Mouse (Mus musculus) neural tube, embryonic 15.5 days (tissue): ENCODE measurements at regions not wholly inside any gene's neighbourhood (a gene's known extent, or its start where the extent isn't known, plus 50 kb on each side); places are given as distances from the start of the nearest gene placed in this dataset.

Experiments used
- ATAC-seq: fragments of 200-750 bp; cut with Nextera tagmentation; 2 replicates; pipeline ENCODE4 v1.8.0; 2017; ENCODE audit warnings: mild to moderate bottlenecking, moderate TSS enrichment, moderate library complexity; ENCODE audit not compliant: low FRiP score
- H3K27ac ChIP-seq: fragments of 300-500 bp; sonication (generic); replicated peaks from 2 replicates; pipeline ENCODE4 v1.5.1; 2015; ENCODE audit warnings: mild to moderate bottlenecking, inconsistent platforms
- H3K27me3 ChIP-seq: fragments of 300-500 bp; sonication (generic); replicated peaks from 2 replicates; pipeline ENCODE4 v1.6.1; 2015; ENCODE audit warnings: inconsistent platforms
- H3K36me3 ChIP-seq: fragments of 300-500 bp; sonication (generic); 2 replicates; pipeline ENCODE4 v1.6.1; 2015; ENCODE audit warnings: inconsistent platforms
- H3K4me1 ChIP-seq: fragments of 300-500 bp; sonication (generic); 2 replicates; pipeline ENCODE4 v1.6.1; 2015; ENCODE audit warnings: inconsistent platforms
- H3K4me2 ChIP-seq: fragments of 300-500 bp; sonication (generic); 2 replicates; pipeline ENCODE4 v1.6.1; 2015; ENCODE audit warnings: inconsistent platforms, mild to moderate bottlenecking, moderate library complexity
- H3K4me3 ChIP-seq: fragments of 300-500 bp; sonication (generic); replicated peaks from 2 replicates; pipeline ENCODE4 v1.5.1; 2015; ENCODE audit warnings: mild to moderate bottlenecking, inconsistent platforms
- H3K9ac ChIP-seq: fragments of 300-500 bp; sonication (generic); replicated peaks from 2 replicates; pipeline ENCODE4 v1.6.1; 2015; ENCODE audit warnings: mild to moderate bottlenecking, inconsistent platforms
- H3K9me3 ChIP-seq: fragments of 300-500 bp; sonication (generic); replicated peaks from 2 replicates; pipeline ENCODE4 v1.6.1; 2016; ENCODE audit warnings: inconsistent platforms
- WGBS: fragments of 180-500 bp; shearing (Covaris S2); methylation state at CpG from one replicate; pipeline ENCODE4 v1.1.7; 2015; ENCODE audit warnings: mixed read lengths; 5-methylcytosine and 5-hydroxymethylcytosine counted together

GRCm38 (mm10) chr1:128711121-128711520 lies 119.0 kb upstream of the Cxcr4 start:
- Histone ChIP-seq H3K4me3 (no peak overlapping the region), H3K27ac (no peak overlapping the region), H3K9ac (no peak overlapping the region), H3K4me2 (no peak overlapping the region), H3K4me1 (no peaks in the 10 kb centered on the region), H3K27me3 (no peaks in the 10 kb centered on the region), H3K9me3 (no peaks in the 10 kb centered on the region), H3K36me3 (no peaks in the 10 kb centered on the region)
- ATAC-seq: no peak
- 58% methylated on average over 5 of the region's 5 CpGs for WGBS

- H3K9me3 ChIP-seq: no peaks in the 10 kb centered on the region
- H3K36me3 ChIP-seq: no peaks in the 10 kb centered on the region
- no peak for ATAC-seq
- no peaks in the 10 kb centered on the region for H3K27me3 ChIP-seq
- no peak overlapping the region for H3K4me2 ChIP-seq
- no peaks in the 10 kb centered on the region for H3K4me1 ChIP-seq
- no peak overlapping the region for H3K27ac ChIP-seq
- no peak overlapping the region for H3K4me3 ChIP-seq
- 92% methylated on average over 6 of the region's 6 CpGs for WGBS
- no peak overlapping the region for H3K9ac ChIP-seq
Observed at GRCm38 (mm10) chr1:128707747-128708146, 115.7 kb upstream of the Cxcr4 start.

GRCm38 (mm10) chr1:128706167-128706566 lies 114.1 kb upstream of the Cxcr4 start:
- Histone ChIP-seq H3K4me2 (no peak overlapping the region), H3K4me3 (no peak overlapping the region), H3K4me1 (no peaks in the 10 kb centered on the region), H3K27me3 (no peaks in the 10 kb centered on the region), H3K27ac (no peak overlapping the region), H3K36me3 (no peaks in the 10 kb centered on the region), H3K9ac (no peak overlapping the region), H3K9me3 (no peaks in the 10 kb centered on the region)
- WGBS: 89% methylated on average over 2 of the region's 2 CpGs
- no peak for ATAC-seq

- Histone ChIP-seq H3K4me1 (no peaks in the 10 kb centered on the region), H3K9me3 (no peaks in the 10 kb centered on the region), H3K27me3 (no peaks in the 10 kb centered on the region), H3K9ac (no peak overlapping the region), H3K4me2 (no peak overlapping the region), H3K27ac (no peak overlapping the region), H3K36me3 (no peaks in the 10 kb centered on the region), H3K4me3 (no peak overlapping the region)
- no peak for ATAC-seq
- 69% methylated on average over 3 of the region's 3 CpGs for WGBS
Observed at GRCm38 (mm10) chr1:128705071-128705503, 113.0 kb upstream of the Cxcr4 start.

- H3K36me3 ChIP-seq: no peaks in the 10 kb centered on the region
- no peaks in the 10 kb centered on the region for H3K9me3 ChIP-seq
- H3K4me1 ChIP-seq: no peaks in the 10 kb centered on the region
- no peak overlapping the region for H3K4me2 ChIP-seq
- H3K4me3 ChIP-seq: no peak overlapping the region
- no peak overlapping the region for H3K9ac ChIP-seq
- 66% methylated on average over 3 of the region's 3 CpGs for WGBS
- ATAC-seq: no peak
- no peaks in the 10 kb centered on the region for H3K27me3 ChIP-seq
- H3K27ac ChIP-seq: no peak overlapping the region
Observed at GRCm38 (mm10) chr1:128701326-128701725, 109.2 kb upstream of the Cxcr4 start.

GRCm38 (mm10) chr1:128697962-128698361 lies 105.9 kb upstream of the Cxcr4 start:
- no peak overlapping the region for H3K4me3 ChIP-seq
- no peak overlapping the region for H3K9ac ChIP-seq
- no peak for ATAC-seq
- H3K4me2 ChIP-seq: no peak overlapping the region
- no peaks in the 10 kb centered on the region for H3K27me3 ChIP-seq
- H3K27ac ChIP-seq: no peak overlapping the region
- no peaks in the 10 kb centered on the region for H3K36me3 ChIP-seq
- no peaks in the 10 kb centered on the region for H3K4me1 ChIP-seq
- no peaks in the 10 kb centered on the region for H3K9me3 ChIP-seq
- WGBS: 91% methylated on average over 4 of the region's 4 CpGs

GRCm38 (mm10) chr1:128695936-128696335 lies 103.8 kb upstream of the Cxcr4 start:
- Histone ChIP-seq H3K9ac (no peak overlapping the region), H3K36me3 (no peaks in the 10 kb centered on the region), H3K27me3 (no peaks in the 10 kb centered on the region), H3K9me3 (no peaks in the 10 kb centered on the region), H3K27ac (no peak overlapping the region), H3K4me3 (no peak overlapping the region), H3K4me1 (no peaks in the 10 kb centered on the region), H3K4me2 (no peak overlapping the region)
- ATAC-seq: no peak
- 82% methylated on average over 2 of the region's 2 CpGs for WGBS

GRCm38 (mm10) chr1:128692799-128693198 lies 100.7 kb upstream of the Cxcr4 start:
- Histone ChIP-seq H3K4me3 (no peak overlapping the region), H3K4me2 (no peak overlapping the region), H3K27ac (no peak overlapping the region), H3K4me1 (no peaks in the 10 kb centered on the region), H3K9ac (no peak overlapping the region), H3K36me3 (no peaks in the 10 kb centered on the region), H3K9me3 (no peaks in the 10 kb centered on the region), H3K27me3 (no peaks in the 10 kb centered on the region; the same call in 1 of the 2 replicates)
- no peak for ATAC-seq

GRCm38 (mm10) chr1:128692313-128692712 lies 100.2 kb upstream of the Cxcr4 start:
- Histone ChIP-seq H3K4me3 (no peak overlapping the region), H3K4me2 (no peak overlapping the region), H3K4me1 (peaks cover under 1% of the 10 kb centered on the region; the same call in 1 of the 2 replicates), H3K36me3 (no peaks in the 10 kb centered on the region), H3K27me3 (no peaks in the 10 kb centered on the region; the same call in 1 of the 2 replicates), H3K9me3 (no peaks in the 10 kb centered on the region), H3K27ac (no peak overlapping the region), H3K9ac (no peak overlapping the region)
- no peak for ATAC-seq
- 9% methylated on average over 8 of the region's 8 CpGs for WGBS

GRCm38 (mm10) chr1:128687236-128687927 lies 95.3 kb upstream of the Cxcr4 start:
- no peak overlapping the region for H3K4me3 ChIP-seq
- no peak for ATAC-seq
- H3K9me3 ChIP-seq: no peaks in the 10 kb centered on the region
- H3K27ac ChIP-seq: no peak overlapping the region
- no peak overlapping the region for H3K9ac ChIP-seq
- peaks cover 3% of the 10 kb centered on the region; the same call in 1 of the 2 replicates for H3K4me1 ChIP-seq
- H3K4me2 ChIP-seq: no peak overlapping the region
- no peaks in the 10 kb centered on the region for H3K36me3 ChIP-seq
- WGBS: 12% methylated on average over 9 of the region's 9 CpGs
- H3K27me3 ChIP-seq: no peaks in the 10 kb centered on the region; the same call in 1 of the 2 replicates

- 40% methylated on average over 8 of the region's 8 CpGs for WGBS
- no peak for ATAC-seq
Observed at GRCm38 (mm10) chr1:128685467-128686137, 93.5 kb upstream of the Cxcr4 start.

GRCm38 (mm10) chr1:128682942-128683341 lies 90.8 kb upstream of the Cxcr4 start:
- 74% methylated on average over 8 of the region's 8 CpGs for WGBS
- H3K27me3 ChIP-seq: no peaks in the 10 kb centered on the region
- no peak overlapping the region for H3K9ac ChIP-seq
- H3K4me3 ChIP-seq: no peak overlapping the region
- peaks cover 9% of the 10 kb centered on the region for H3K4me1 ChIP-seq
- H3K4me2 ChIP-seq: no peak overlapping the region
- H3K9me3 ChIP-seq: no peaks in the 10 kb centered on the region
- H3K27ac ChIP-seq: no peak overlapping the region
- ATAC-seq: no peak
- H3K36me3 ChIP-seq: no peaks in the 10 kb centered on the region

More at GRCm38 (mm10) chr1:128685467-128686137, 93.5 kb upstream of the Cxcr4 start:
- no peak overlapping the region for H3K27ac ChIP-seq
- H3K27me3 ChIP-seq: no peaks in the 10 kb centered on the region; the same call in 1 of the 2 replicates
- no peaks in the 10 kb centered on the region for H3K36me3 ChIP-seq
- peaks cover 3% of the 10 kb centered on the region; the same call in 1 of the 2 replicates for H3K4me1 ChIP-seq
- no peak overlapping the region for H3K9ac ChIP-seq
- no peaks in the 10 kb centered on the region for H3K9me3 ChIP-seq
- no peak overlapping the region for H3K4me3 ChIP-seq
- H3K4me2 ChIP-seq: no peak overlapping the region
